Mouse (Mus musculus): Measurements from ENCODE around the gene Ppp1r16b.

GRCm38 (mm10) chr2:158728061-158728815 is 63.0 kb downstream of the Ppp1r16b start:
- TF ChIP-seq CTCF (IDR thresholded peaks at IDR 0.05; ENCODE audit: borderline replicate concordance, insufficient read depth, low read depth, low read length) (no peak), POLR2A (IDR thresholded peaks at IDR 0.05; ENCODE audit: borderline replicate concordance, insufficient read depth, low read length) (no peak)
